Mouse (Mus musculus) embryonic facial prominence, embryonic 14.5 days (tissue): ENCODE data around the gene Hist1h1b. TPM values are rescaled to one million over a fixed set of nuclear protein-coding genes. Genes with fewer than 3 reads are reported as not detected.
"Not testable (repeated sequence)": the region's sequence is repeated elsewhere in the genome, so short reads cannot be mapped to it uniquely, and the experiment has no call there.

Experiments used
- ATAC-seq: fragments of 200-750 bp; cut with Nextera tagmentation; 2 replicates; pipeline ENCODE4 v1.8.0; 2017; ENCODE audit warnings: low read depth, moderate number of reproducible peaks, moderate TSS enrichment
- DNase-seq: peaks from one replicate; pipeline ENCODE4 v3.0.0-alpha.2; 2015; ENCODE audit warnings: low spot score
- H3K27ac ChIP-seq: fragments of 300-500 bp; sonication (generic); replicated peaks from 2 replicates; pipeline ENCODE4 v1.5.1; 2014; ENCODE audit warnings: low read depth, mild to moderate bottlenecking, low read length, moderate library complexity
- H3K27me3 ChIP-seq: fragments of 300-500 bp; sonication (generic); replicated peaks from 2 replicates; pipeline ENCODE4 v1.6.1; 2014; ENCODE audit warnings: low read length; ENCODE audit not compliant: control insufficient read depth, insufficient read depth
- H3K36me3 ChIP-seq: fragments of 300-500 bp; sonication (generic); 2 replicates; pipeline ENCODE4 v1.6.1; 2014; ENCODE audit warnings: low read length, mixed read lengths; ENCODE audit not compliant: control insufficient read depth, insufficient read depth
- H3K4me1 ChIP-seq: fragments of 300-500 bp; sonication (generic); 2 replicates; pipeline ENCODE4 v1.6.1; 2014; ENCODE audit warnings: antibody characterized with exemption, low read length; ENCODE audit not compliant: control insufficient read depth, insufficient read depth
- H3K4me2 ChIP-seq: fragments of 300-500 bp; sonication (generic); 2 replicates; pipeline ENCODE4 v1.6.1; 2014; ENCODE audit warnings: low read depth, mild to moderate bottlenecking, low read length, moderate library complexity, mixed read lengths
- H3K4me3 ChIP-seq: fragments of 300-500 bp; sonication (generic); 2 replicates; pipeline ENCODE4 v1.5.1; 2014; ENCODE audit warnings: low read depth, mild to moderate bottlenecking, low read length
- H3K9ac ChIP-seq: fragments of 300-500 bp; sonication (generic); 2 replicates; pipeline ENCODE4 v1.6.1; 2014; ENCODE audit warnings: low read depth, mild to moderate bottlenecking, low read length, moderate library complexity, mixed read lengths
- H3K9me3 ChIP-seq: fragments of 300-500 bp; sonication (generic); 2 replicates; pipeline ENCODE4 v1.6.1; 2016; ENCODE audit warnings: low read length; ENCODE audit not compliant: control insufficient read depth
- WGBS: fragments of 180-500 bp; shearing (Covaris S2); extraction: QIAGEN DNeasy Blood & Tissue Kit; methylation state at CpG from one replicate; pipeline ENCODE4 v1.1.7; 2014; 5-methylcytosine and 5-hydroxymethylcytosine counted together
- polyA plus RNA-seq: library from polyadenylated mRNA; unstranded; fragments of >200 nt; fragmentation: Nextera tagmentation; extraction: Ambion mirVana; gene quantifications from 2 replicates; pipeline ENCODE4 v1.2.1, GENCODE M21; 2014

The Hist1h1b gene
- polyA plus RNA-seq, 1 experiment from 2014 or later, result 10.0 TPM

GRCm38 (mm10) chr13:21783734-21784161, 3.3 kb upstream of the Hist1h1b start:
- 0% methylated on average over 9 of the region's 9 CpGs for WGBS
- Histone ChIP-seq H3K27ac (peak overlapping the region; percentile 89), H3K27me3 (no peaks in the 10 kb centered on the region), H3K36me3 (no peaks in the 10 kb centered on the region), H3K9me3 (no peaks in the 10 kb centered on the region), H3K4me1 (peaks cover 34% of the 10 kb centered on the region), H3K9ac (peak overlapping the region; percentile 54), H3K4me3 (peak overlapping the region; percentile 44), H3K4me2 (peak overlapping the region; percentile 60)
- peak; percentile 81 for DNase-seq
- no peak for ATAC-seq

GRCm38 (mm10) chr13:21783255-21783617, 2.8 kb upstream of the Hist1h1b start, which contains the start of gene Hist1h3i:
Gene Hist1h3i (minus strand): TSS chr13:21783370.
- H3K27ac ChIP-seq, result peak within 1 kb of the TSS; percentile 90
- H3K9ac ChIP-seq, result peak within 1 kb of the TSS; percentile 71
- H3K4me2 ChIP-seq, result peak within 1 kb of the TSS; percentile 60
- ATAC-seq (peak; percentile 70), DNase-seq (peak; percentile 97)
- H3K4me3 ChIP-seq, result peak within 1 kb of the TSS; percentile 44
- H3K27me3 ChIP-seq, result no peaks in the 10 kb centered on the region
- H3K9me3 ChIP-seq, result no peaks in the 10 kb centered on the region
- no peaks in the 10 kb centered on the region for H3K36me3 ChIP-seq
- H3K4me1 ChIP-seq, result peaks cover 34% of the 10 kb centered on the region
- WGBS, result under 1% methylated on average over 13 of the region's 20 CpGs

DNA sequence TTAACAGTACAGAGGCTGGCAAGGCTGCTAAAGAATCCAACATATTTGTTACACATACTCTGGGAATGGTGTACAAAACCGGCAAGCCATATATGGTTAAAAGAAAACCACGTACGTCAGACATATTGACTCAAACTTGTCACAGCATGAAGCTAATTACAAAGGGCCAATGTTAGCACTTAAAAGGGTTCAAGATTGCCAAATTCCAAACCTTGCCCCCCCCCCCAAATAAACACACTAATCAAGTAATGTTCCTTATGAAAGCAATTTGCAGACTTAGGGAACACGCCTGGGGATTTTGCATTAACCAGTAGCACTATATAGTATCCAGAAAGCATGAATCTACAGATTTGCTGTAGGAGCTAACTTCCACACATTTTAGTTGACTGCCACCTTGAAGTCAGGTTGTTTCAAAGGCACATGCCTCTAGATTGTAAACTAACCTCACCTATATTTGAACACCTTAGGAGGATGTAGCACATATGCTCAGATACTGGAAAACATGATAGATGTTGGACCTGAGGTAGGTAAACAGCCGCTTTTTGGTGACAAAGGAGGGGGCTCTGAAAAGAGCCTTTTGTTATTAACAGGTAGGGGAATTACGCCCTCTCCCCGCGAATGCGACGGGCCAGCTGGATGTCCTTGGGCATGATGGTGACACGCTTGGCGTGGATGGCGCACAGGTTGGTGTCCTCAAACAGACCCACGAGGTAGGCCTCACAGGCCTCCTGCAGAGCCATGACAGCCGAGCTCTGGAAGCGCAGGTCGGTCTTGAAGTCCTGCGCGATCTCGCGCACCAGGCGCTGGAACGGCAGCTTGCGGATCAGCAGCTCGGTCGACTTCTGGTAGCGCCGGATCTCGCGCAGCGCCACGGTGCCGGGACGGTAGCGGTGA, 2.2 kb upstream of the Hist1h1b start:
- peak overlapping the region; percentile 44 for H3K4me3 ChIP-seq
- H3K9me3 ChIP-seq, H3K36me3 ChIP-seq, ATAC-seq, H3K27me3 ChIP-seq: not testable (repeated sequence)
- peak overlapping the region; percentile 71 for H3K9ac ChIP-seq
- H3K27ac ChIP-seq, result peak overlapping the region; percentile 90
- under 1% methylated on average over 10 of the region's 35 CpGs for WGBS
- H3K4me1 ChIP-seq, result peaks cover 34% of the 10 kb centered on the region
- peak overlapping the region; percentile 60 for H3K4me2 ChIP-seq
- DNase-seq, result peak; percentile 85

GRCm38 (mm10) chr13:21781639-21782038, 1.2 kb upstream of the Hist1h1b start:
- Histone ChIP-seq H3K4me3 (no peak overlapping the region), H3K9ac (no peak overlapping the region), H3K9me3 (no peaks in the 10 kb centered on the region), H3K36me3 (no peaks in the 10 kb centered on the region), H3K4me1 (peaks cover 34% of the 10 kb centered on the region), H3K4me2 (peak overlapping the region; percentile 7; the same call in 1 of the 2 replicates), H3K27ac (peak overlapping the region; percentile 97; the same call in 1 of the 2 replicates), H3K27me3 (no peaks in the 10 kb centered on the region)
- no peak for DNase-seq
- WGBS, result 87% methylated on average over 1 of the region's 1 CpGs
- no peak for ATAC-seq

GRCm38 (mm10) chr13:21781021-21781555, 663 bp upstream of the Hist1h1b start:
- no peaks in the 10 kb centered on the region for H3K27me3 ChIP-seq
- peak overlapping the region; percentile 91 for H3K4me2 ChIP-seq
- no peak for ATAC-seq
- peaks cover 31% of the 10 kb centered on the region for H3K4me1 ChIP-seq
- WGBS, result 41% methylated on average over 6 of the region's 6 CpGs
- peak overlapping the region; percentile 87 for H3K9ac ChIP-seq
- DNase-seq, result no peak
- H3K4me3 ChIP-seq, result peak overlapping the region; percentile 58
- H3K36me3 ChIP-seq, result no peaks in the 10 kb centered on the region
- H3K27ac ChIP-seq, result peak overlapping the region; percentile 97
- H3K9me3 ChIP-seq, result no peaks in the 10 kb centered on the region

- peak; percentile 91 for ATAC-seq
- Histone ChIP-seq H3K9me3 (no peaks in the 10 kb centered on the region), H3K36me3 (no peaks in the 10 kb centered on the region), H3K9ac (peak overlapping the region; percentile 87), H3K4me2 (peak overlapping the region; percentile 91), H3K27ac (peak overlapping the region; percentile 97), H3K27me3 (no peaks in the 10 kb centered on the region), H3K4me3 (peak overlapping the region; percentile 58), H3K4me1 (peaks cover 22% of the 10 kb centered on the region)
- WGBS, result 4% methylated on average over 31 of the region's 33 CpGs
- DNase-seq, result peak; percentile 98
Measured at GRCm38 (mm10) chr13:21778814-21779766, 1.3 kb downstream of the Hist1h1b start.

DNA sequence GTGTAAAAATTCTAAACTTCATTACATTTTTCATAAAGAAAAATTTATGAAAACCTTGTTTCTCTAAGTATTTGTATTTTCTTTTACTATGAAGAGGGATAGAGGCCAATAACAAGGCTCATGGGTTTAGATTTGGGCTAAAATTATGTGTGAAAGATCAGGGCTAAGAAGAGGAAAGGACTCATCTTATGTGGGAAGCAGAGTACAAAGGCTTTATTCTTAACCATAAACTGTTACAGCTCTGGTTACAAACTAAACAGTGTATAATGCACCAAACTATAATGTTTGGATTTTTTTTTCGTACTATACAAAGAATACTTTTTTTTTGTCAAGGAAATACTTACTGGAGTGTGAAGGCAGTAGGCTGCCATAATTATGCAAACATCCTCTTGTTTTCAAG, 24.7 kb downstream of the Hist1h1b start:
- Histone ChIP-seq H3K27me3 (no peaks in the 10 kb centered on the region), H3K27ac (no peak overlapping the region), H3K4me2 (peak overlapping the region; percentile 65), H3K4me3 (no peak overlapping the region; the same call in 1 of the 2 replicates), H3K36me3 (no peaks in the 10 kb centered on the region), H3K9me3 (no peaks in the 10 kb centered on the region), H3K9ac (no peak overlapping the region; the same call in 1 of the 2 replicates), H3K4me1 (peaks cover 7% of the 10 kb centered on the region; the same call in 1 of the 2 replicates)
- ATAC-seq (no peak), DNase-seq (no peak)
- WGBS, result 52% methylated on average over 1 of the region's 1 CpGs
